Mouse (Mus musculus) G1E-ER4 (cell line): Measurements from ENCODE around the gene Mt2. TPM values are rescaled to one million over a fixed set of nuclear protein-coding genes. Genes with fewer than 3 reads are reported as not detected.

Experiments
- GATA1 ChIP-seq: IDR thresholded peaks from one replicate; pipeline ENCODE4 v1.8.0; 2012; ENCODE audit warnings: low read length, inconsistent platforms
- polyA plus RNA-seq: library from polyadenylated mRNA; stranded (reverse); fragments of >175 nt; gene quantifications from 2 replicates; pipeline ENCODE4 v1.2.3, GENCODE M21; 2012

Gene Mt2
- 6,255 and 9,858 TPM in 2 replicates for polyA plus RNA-seq

DNA sequence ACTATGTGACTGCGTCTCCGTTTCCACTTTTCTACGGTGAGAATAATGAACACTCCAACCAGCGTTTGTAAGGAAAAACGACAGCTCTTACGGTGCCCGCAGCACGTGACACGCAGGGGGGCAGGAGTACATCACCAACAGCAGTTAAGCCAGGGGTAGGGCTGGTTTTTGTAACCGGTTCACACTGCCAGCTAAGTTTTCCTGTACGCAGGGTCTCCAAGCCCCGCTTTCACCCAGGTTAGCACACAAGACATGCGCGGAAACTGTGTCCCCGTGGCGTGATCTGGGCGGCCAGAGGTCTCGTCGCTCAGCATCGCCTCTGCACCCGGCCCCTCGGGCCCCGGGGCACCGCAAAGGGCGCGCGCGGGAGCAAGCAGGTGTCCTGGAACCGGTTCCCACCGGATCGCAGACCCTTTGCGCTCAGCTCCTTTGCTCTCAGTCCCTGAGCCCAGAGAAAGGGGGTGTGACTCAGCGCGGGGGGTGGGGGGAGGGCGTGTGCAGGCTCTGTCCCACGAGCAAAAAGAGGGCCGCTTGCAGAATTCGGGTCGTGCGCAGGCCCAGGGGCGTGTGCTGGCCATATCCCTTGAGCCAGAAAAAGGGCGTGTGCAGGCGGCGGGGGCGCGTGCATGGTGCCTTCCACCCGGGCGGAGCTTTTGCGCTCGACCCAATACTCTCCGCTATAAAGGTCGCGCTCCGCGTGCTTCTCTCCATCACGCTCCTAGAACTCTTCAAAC lies at the start of gene Mt2:
TSS of gene Mt2 (plus strand) at position 590 of the 734 bp plus-strand sequence.
- no peak for TF ChIP-seq GATA1

GRCm38 (mm10) chr8:94122711-94123468 lies 49.6 kb upstream of the Mt2 start:
- TF ChIP-seq GATA1: no peak

DNA sequence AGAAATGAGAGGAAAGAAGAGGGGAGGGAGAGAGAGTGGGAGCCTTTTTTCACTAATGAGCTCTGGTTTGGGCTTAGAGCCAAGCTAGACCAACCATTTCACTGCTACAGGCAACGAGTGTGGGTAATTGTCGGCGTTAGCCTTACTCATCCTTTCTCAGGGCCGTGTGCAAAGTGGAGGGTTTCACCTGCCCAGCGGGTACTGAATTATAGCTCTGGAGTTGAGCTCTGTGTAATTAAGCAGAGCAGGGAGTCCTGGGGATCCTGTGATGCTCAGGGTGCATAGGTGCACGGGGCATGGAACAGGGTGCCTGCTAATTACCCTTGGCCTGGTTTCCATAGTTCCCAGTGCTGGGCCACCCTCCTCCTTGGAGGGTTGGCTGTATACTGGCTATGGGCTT lies 44.8 kb upstream of the Mt2 start:
- TF ChIP-seq GATA1: no peak

DNA sequence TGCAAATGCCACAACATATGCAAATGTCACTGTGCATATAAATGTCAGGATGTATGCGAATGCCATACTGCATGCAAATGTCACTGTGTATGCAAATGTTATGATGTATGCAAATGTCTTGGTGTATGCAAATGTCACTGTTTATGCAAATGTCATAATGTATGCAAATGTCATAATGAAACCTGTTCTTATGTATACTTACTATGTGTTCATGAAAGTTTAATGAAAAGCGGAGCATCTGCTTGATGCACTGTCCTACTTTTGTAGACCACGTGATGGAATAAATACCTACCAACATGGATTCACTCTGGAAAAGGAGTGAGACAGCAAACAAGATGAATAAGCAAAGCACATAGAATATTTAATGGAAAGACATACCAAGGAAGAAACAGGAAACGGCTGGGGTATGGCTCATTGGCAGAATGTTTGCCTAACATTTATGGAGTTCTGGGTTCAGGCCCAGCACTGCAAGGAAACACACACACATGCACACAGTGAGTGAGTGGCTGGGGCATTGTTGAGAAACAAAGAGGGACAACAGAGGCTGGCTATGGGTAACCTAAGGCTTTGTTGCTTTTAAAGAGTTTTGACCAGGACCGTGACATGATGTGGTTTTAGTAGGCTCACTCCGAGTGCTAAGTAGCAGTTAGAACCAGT lies 43.2 kb upstream of the Mt2 start:
- TF ChIP-seq GATA1: no peak

DNA sequence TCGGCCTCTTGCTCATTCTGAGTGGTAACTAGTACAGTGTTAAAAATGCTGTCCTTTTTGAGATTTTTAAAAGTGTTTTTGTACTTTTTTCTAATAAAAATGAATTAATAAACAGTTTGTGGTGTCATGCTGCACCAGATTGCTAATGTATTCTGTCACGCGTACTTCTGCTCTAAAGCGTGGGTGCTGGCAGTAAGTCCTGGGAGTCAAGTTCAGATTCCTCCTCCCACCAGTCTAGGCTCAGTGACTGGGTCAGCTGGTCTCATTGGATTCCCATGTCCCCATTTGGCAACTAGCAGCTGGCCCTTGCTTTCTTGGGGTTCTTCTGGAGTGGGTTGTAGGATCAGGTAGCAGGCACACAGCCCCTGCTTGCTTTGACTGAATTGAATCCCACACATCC lies 42.3 kb upstream of the Mt2 start:
- no peak for TF ChIP-seq GATA1

GRCm38 (mm10) chr8:94132096-94132495 lies 40.4 kb upstream of the Mt2 start:
- TF ChIP-seq GATA1: no peak

- no peak for TF ChIP-seq GATA1
These were observed 36.9 kb upstream of the Mt2 start for GRCm38 (mm10) chr8:94135556-94135955.

- TF ChIP-seq GATA1: no peak
These were observed 36.3 kb upstream of the Mt2 start for GRCm38 (mm10) chr8:94136192-94136591.

- TF ChIP-seq GATA1: no peak
These were observed 35.5 kb upstream of the Mt2 start, which contains the start of gene Mt4 for GRCm38 (mm10) chr8:94136933-94137332. Mt4 (plus strand) TSS chr8:94137197.

GRCm38 (mm10) chr8:94140266-94140795 lies 32.1 kb upstream of the Mt2 start:
- TF ChIP-seq GATA1: no peak

GRCm38 (mm10) chr8:94148236-94148635 lies 24.2 kb upstream of the Mt2 start:
- TF ChIP-seq GATA1: no peak

GRCm38 (mm10) chr8:94150925-94151324 lies 21.5 kb upstream of the Mt2 start:
- no peak for TF ChIP-seq GATA1

GRCm38 (mm10) chr8:94152513-94153300 lies 19.8 kb upstream of the Mt2 start, which contains the start of gene Mt3:
Mt3 (plus strand) TSS chr8:94152607.
- TF ChIP-seq GATA1: no peak

GRCm38 (mm10) chr8:94153451-94153850 lies 19.0 kb upstream of the Mt2 start:
- TF ChIP-seq GATA1: no peak

- no peak for TF ChIP-seq GATA1
These were observed 17.9 kb upstream of the Mt2 start for GRCm38 (mm10) chr8:94154537-94154936.

GRCm38 (mm10) chr8:94156092-94156491 lies 16.4 kb upstream of the Mt2 start:
- no peak for TF ChIP-seq GATA1
